Mouse (Mus musculus): ENCODE measurements at regions not wholly inside any gene's neighbourhood (a gene's known extent, or its start where the extent isn't known, plus 50 kb on each side); places are given as distances from the start of the nearest gene placed in this dataset.
A peak's percentile ranks its signal among the peaks of the same experiment; 100 is the strongest.

- no peak for DNase-seq
Measured at GRCm38 (mm10) chr1:194330471-194330870, 287.5 kb upstream of the Plxna2 start.

- no peak for DNase-seq
Measured at GRCm38 (mm10) chr1:194320320-194321036, 297.5 kb upstream of the Plxna2 start.

- no peak for DNase-seq
Measured at GRCm38 (mm10) chr1:194318351-194318750, 299.7 kb upstream of the Plxna2 start.

- no peak for DNase-seq
Measured at GRCm38 (mm10) chr1:194315593-194315992, 302.4 kb upstream of the Plxna2 start.

GRCm38 (mm10) chr1:194310373-194310772, 307.6 kb upstream of the Plxna2 start:
- peak; percentile 61 for DNase-seq

GRCm38 (mm10) chr1:194308648-194309047, 309.4 kb upstream of the Plxna2 start:
- no peak for DNase-seq

GRCm38 (mm10) chr1:194303951-194304350, 314.1 kb upstream of the Plxna2 start:
- DNase-seq = no peak

GRCm38 (mm10) chr1:194302775-194303174, 315.2 kb upstream of the Plxna2 start:
- DNase-seq = no peak

- DNase-seq = no peak
Measured at GRCm38 (mm10) chr1:194281941-194282340, 336.1 kb upstream of the Plxna2 start.

GRCm38 (mm10) chr1:194268028-194268427, 350.0 kb upstream of the Plxna2 start:
- DNase-seq = no peak

GRCm38 (mm10) chr1:194262374-194262773, 355.6 kb upstream of the Plxna2 start:
- peak; percentile 6 for DNase-seq

GRCm38 (mm10) chr1:194259957-194260356, 358.1 kb upstream of the Plxna2 start:
- no peak for DNase-seq

GRCm38 (mm10) chr1:194244776-194245366, 373.1 kb upstream of the Plxna2 start:
- peak; percentile 18 for DNase-seq

GRCm38 (mm10) chr1:194241111-194241510, 376.9 kb upstream of the Plxna2 start:
- DNase-seq = no peak

GRCm38 (mm10) chr1:194231206-194231605, 386.8 kb upstream of the Plxna2 start:
- DNase-seq = peak; percentile 21

GRCm38 (mm10) chr1:194226550-194227160, 391.4 kb upstream of the Plxna2 start:
- peak; percentile 56 for DNase-seq

- no peak for DNase-seq
Measured at GRCm38 (mm10) chr1:194225786-194226185, 392.2 kb upstream of the Plxna2 start.

GRCm38 (mm10) chr1:194224046-194224445, 394.0 kb upstream of the Plxna2 start:
- peak; percentile 7 for DNase-seq

GRCm38 (mm10) chr1:194223610-194224009, 394.4 kb upstream of the Plxna2 start:
- DNase-seq = no peak

GRCm38 (mm10) chr1:194223015-194223414, 395.0 kb upstream of the Plxna2 start:
- peak; percentile 87 for DNase-seq

GRCm38 (mm10) chr1:194208034-194209000, 409.7 kb upstream of the Plxna2 start:
- peak; percentile 19 for DNase-seq

- DNase-seq = no peak
Measured at GRCm38 (mm10) chr1:194197516-194197915, 420.5 kb upstream of the Plxna2 start.

GRCm38 (mm10) chr1:194182293-194182692, 435.7 kb upstream of the Plxna2 start:
- DNase-seq = no peak

Data from embryo, embryonic 11 days (tissue).